10 mouse cellular contexts compared by ENCODE assay signal in genomic region chr7:140834968-140835757, GRCm38 (mm10). TPM values are rescaled to one million over a fixed set of nuclear protein-coding genes. Genes with fewer than 3 reads are reported as not detected.
A peak's percentile ranks its signal among the peaks of the same experiment; 100 is the strongest.
DNase-seq lines count a peak whose midpoint lies in the region; TF ChIP-seq lines count a peak whose summit lies in the region.
"Had no signal": no experiment of that assay in that cellular context is flagged by ENCODE, and none has a peak within 500 bp of the region (broad histone marks: within the 10 kb centered on the region; RNA-seq: fewer than 3 reads in every experiment).

Gene Urah, plus strand, starts transcription at chr7:140835018.

- DNase-seq in left cerebral cortex, adult 2 months (ENCODE audit: extremely low spot score in 1 of 2, low spot score in 2 of 2): no peak
- no peak for DNase-seq in left cerebral cortex, adult 9 months (ENCODE audit: low spot score in 2 of 2)
- DNase-seq in fat pad, adult 2 months (ENCODE audit: extremely low read depth, low read depth, low spot score): peak; percentile 90
- DNase-seq in lung, adult 18-20 months: peak; percentile 74 to 84
- peak; percentile 44 for DNase-seq in urinary bladder, postnatal 25 days (ENCODE audit: low spot score)
- no peak for DNase-seq in layer of hippocampus, postnatal 14 days (ENCODE audit: low spot score in 2 of 2)
- no peak for DNase-seq in Muller cell, postnatal 12 days (ENCODE audit: inconsistent ontology term)
- no peak for DNase-seq in cerebellum, postnatal 36 days
- DNase-seq: layer of hippocampus, adult 9-11 months had no signal

- peak within 1 kb of the TSS; percentile 77 for H3K27ac ChIP-seq in left cerebral cortex, adult 2 months
- H3K27ac ChIP-seq: forebrain, embryonic 12.5 days had no signal

- TF ChIP-seq CTCF in left cerebral cortex, adult 2 months (IDR thresholded peaks at IDR 0.05): no peak

- no peak within 1 kb of the TSS for H3K4me3 ChIP-seq in left cerebral cortex, adult 2 months
- H3K4me3 ChIP-seq: forebrain, embryonic 12.5 days had no signal

- intact Hi-C loops in left cerebral cortex, adult 2 months (cut with DNase I): no loop called here

RNA-seq across cellular contexts. Expression of gene Urah, which starts in this region (rescaled TPM):
- total RNA-seq in left cerebral cortex, adult 2 months (2021): 1 to 10 TPM; 3.9 to 5.9 TPM
- total RNA-seq in layer of hippocampus, postnatal 14 days (2021): 1 to 10 TPM in 1 of 2 experiments, not detected in 1; 1.0 TPM

Comparison
In these comparisons a context has a peak if more than half of its experiments do, and no peak if none do; other contexts are left out.
1. DNase-seq: peak in fat pad, adult 2 months (single experiment), lung, adult 18-20 months (2 of 2) and urinary bladder, postnatal 25 days (single experiment); none in left cerebral cortex, adult 2 months (0 of 2), left cerebral cortex, adult 9 months (0 of 2), layer of hippocampus, postnatal 14 days (0 of 2), Muller cell, postnatal 12 days (single experiment) and cerebellum, postnatal 36 days (0 of 2).